Mouse (Mus musculus): ENCODE measurements at regions not wholly inside any gene's neighbourhood (a gene's known extent, or its start where the extent isn't known, plus 50 kb on each side); places are given as distances from the start of the nearest gene placed in this dataset.

DNA sequence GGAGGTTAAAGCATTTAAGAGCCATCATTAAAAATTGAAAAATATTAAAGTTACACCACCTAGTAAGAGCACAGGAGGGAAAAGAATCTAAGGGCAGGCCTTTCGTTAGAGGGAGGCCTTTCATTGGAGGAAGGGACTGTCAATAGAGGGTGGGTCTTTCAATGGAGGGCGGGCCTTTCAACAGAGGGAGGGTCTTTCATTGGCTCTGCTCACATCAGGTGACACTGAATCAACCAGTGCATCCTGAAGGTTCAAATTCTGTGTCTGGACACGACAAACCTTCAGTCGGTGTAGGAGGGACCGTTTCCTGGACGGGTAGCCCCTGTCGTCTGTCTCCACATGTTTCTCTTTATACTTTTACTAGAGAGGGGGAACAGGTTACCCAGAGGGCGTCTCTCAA, 172.5 kb upstream of the Kcnab2 start:
- DNase-seq (ENCODE audit: low read depth, low spot score), result peak; percentile 24

- DNase-seq (ENCODE audit: low read depth, low spot score), result peak; percentile 73
Measured at GRCm38 (mm10) chr4:152647620-152648019, 169.9 kb upstream of the Kcnab2 start.

DNA sequence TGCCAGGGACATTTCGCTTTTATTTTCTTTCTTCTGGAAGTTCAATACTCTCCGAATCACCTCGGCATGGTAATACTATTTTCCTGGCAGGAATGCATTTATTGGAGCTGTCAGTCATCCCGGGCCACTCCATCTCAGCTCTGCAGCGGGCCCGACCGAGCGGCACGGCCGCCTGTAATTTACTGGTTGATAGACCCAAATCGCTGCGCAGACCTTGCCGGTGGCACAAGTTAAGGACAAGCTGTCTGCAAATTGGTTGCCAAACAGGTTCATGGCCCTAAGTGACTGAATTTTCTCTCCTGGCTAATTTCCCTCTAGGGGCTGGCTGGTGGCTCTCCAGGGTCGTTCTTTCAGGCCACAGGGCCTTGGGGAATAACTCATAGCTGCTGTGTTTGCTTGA, 169.4 kb upstream of the Kcnab2 start:
- no peak for DNase-seq (ENCODE audit: low read depth, low spot score)

DNA sequence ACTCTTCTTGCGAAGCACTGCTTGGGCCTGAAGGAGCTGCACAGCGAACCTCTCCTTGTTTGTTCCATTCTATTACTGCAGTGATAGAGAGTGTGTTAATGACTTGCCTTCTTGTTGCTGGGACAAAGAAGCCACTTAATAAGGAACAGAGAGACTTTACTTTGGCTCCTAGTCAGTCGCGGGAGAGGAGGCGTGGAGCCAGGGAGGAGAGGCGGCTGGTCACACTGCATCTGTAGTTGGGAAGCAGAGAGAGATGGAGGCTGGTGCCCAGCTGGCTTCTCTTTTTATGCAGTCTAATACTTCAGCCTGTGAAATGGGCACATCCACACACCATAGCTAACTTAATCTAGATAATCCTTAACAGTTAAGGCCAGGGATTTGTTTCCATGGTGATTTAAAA, 159.4 kb upstream of the Kcnab2 start:
- DNase-seq (ENCODE audit: low read depth, low spot score), result no peak

GRCm38 (mm10) chr4:152633896-152634295, 156.2 kb upstream of the Kcnab2 start:
- DNase-seq (ENCODE audit: low read depth, low spot score), result no peak

- no peak for DNase-seq (ENCODE audit: low read depth, low spot score)
Measured at GRCm38 (mm10) chr4:152628111-152628510, 150.4 kb upstream of the Kcnab2 start.

DNA sequence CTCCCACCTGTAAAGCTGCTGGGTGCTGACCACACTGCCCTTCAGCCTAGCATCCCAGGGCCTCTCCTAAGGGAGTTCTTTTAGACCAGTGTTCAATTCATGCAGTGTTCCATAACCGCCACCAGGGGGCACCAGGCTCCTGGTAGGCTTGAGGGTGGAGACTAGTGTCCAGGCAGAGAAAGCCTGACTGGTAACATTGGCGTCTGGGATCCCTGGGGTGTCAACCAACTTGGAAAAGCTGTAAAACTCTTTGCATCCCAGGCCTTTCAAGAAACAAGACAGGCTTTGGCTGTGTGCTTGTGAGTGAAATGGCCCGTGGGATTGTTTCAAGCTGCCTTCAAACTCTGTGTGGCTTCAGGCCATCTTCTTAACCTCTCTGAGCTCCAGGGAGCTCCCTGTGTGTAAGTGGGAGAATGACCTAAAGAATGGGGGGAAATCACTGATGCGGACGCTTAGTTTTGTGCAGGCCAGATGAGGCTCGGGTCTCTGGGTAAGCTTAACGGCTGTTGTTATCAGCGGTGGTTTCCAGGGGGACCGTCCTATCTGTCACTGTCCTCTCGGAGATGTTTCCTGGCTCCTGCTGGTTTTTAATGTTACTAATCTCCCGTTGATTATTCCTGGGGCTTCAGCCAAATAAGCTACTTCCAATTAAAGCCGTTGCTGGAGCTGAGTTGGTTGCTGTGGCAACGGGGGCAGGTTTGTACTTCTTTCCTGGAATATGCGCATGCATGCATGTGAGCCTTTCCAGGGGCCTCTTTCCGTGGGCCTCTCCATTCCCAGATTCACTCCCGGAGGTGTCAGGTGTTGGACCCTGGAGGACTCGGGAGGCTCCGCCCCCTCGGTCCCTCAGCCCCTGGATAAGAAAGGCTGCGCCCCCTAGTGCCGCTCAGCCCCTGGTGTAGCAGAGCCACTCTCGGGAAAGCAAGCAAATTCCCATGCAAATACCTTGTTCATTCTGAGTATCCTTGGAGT, 147.6 kb upstream of the Kcnab2 start:
- peak; percentile 83 for DNase-seq (ENCODE audit: low read depth, low spot score)

DNA sequence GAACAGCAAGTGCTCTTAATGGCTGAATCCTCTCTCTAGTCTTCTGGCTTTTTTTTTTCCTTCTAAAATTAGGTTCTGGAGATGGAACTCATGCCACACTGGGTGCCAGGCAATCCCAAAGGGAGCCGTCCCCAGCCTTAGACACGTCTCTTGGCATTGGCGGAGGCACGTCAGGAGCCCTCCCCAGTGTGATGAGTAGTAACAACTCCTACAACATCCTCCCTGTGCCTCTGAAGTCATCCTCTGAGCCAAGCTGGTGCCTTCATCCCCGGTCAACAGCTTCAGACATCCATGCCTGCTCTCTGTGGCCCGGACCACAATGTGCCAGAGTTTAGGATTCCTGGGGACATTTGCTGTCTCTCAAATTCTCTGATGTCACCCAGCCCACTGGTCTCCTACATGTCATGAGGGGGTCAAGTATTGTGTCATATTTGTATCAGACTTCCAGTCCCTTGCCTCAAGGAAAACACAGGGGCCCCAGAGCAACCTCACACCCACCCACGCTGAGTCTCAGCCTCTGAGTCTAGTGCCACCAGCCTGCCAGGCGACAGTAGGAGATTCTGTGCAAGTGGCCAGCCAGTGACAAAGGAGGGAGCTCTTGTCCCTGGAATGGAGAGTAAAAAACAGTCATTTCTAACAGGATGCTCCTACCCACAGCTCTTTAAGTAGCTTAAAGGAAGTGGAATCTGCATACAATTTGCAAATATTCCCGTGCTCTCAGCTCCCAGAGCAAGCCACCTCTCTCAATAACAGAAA, 144.5 kb upstream of the Kcnab2 start:
- no peak for DNase-seq (ENCODE audit: low read depth, low spot score)

- no peak for DNase-seq (ENCODE audit: low read depth, low spot score)
Measured at GRCm38 (mm10) chr4:152617636-152618035, 140.0 kb upstream of the Kcnab2 start.

- DNase-seq (ENCODE audit: low read depth, low spot score), result no peak
Measured at GRCm38 (mm10) chr4:152615155-152615554, 137.5 kb upstream of the Kcnab2 start.

DNA sequence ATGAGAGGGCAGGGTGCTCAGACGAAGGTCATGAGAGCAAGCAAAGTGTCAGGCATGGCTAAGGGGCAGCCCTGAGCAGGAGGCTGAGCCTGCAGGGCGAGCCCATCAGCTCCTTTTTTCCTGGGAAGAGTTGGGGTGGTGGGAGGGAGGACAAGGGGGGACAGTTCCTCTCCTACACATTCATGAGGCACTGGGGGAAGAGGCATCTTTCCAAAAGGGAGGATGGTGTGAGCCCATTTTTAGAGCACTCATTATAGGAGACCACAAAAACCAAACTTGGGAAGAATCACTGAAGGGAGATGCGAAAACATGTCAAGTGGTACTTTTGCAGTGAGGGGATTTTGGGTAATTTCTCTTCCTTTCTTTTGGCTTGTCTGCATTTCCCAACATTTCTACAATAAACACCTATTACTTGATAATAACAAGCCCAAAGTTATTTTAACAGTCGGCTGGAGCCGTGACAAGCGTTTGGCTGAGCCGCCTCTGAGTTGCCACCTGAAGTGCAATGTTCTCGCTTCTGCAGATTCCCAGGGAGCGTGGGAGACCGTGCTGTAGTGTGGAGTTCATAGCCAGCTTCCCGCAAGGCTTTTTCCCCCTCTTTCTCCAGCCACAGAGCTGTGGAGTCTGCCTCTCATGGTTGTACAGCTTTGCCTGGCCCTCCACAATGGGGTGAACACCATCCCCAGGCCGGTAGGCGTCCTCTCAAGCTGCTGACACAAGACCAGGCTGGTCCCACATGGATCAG, 136.9 kb upstream of the Kcnab2 start:
- DNase-seq (ENCODE audit: low read depth, low spot score), result no peak

Measured in ES-CJ7 (cell line).